Mouse (Mus musculus): Measurements from ENCODE around the gene Leo1.
"Not testable (repeated sequence)": the region's sequence is repeated elsewhere in the genome, so short reads cannot be mapped to it uniquely, and the experiment has no call there.

Leo1 gene

DNA sequence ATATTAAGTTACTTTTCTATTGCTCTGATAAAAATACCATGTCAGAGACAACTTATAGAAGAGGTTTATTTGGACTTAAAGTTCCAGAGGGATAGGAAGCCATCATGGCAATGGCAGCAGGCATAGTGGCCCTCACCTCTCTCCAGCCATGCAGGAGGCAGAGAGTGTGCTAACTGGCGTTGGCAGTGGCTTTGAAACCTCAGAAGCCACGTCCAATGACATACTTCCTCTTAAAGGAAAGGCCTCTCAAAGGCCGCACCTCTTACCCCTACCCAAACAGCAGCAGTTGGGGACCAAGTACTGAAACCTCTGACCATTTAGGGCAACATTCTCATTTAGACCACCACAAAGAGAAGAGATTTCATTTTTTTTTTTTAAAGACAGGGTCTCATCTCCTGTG lies 35.9 kb downstream of the Leo1 start:
- no peak for DNase-seq

DNA sequence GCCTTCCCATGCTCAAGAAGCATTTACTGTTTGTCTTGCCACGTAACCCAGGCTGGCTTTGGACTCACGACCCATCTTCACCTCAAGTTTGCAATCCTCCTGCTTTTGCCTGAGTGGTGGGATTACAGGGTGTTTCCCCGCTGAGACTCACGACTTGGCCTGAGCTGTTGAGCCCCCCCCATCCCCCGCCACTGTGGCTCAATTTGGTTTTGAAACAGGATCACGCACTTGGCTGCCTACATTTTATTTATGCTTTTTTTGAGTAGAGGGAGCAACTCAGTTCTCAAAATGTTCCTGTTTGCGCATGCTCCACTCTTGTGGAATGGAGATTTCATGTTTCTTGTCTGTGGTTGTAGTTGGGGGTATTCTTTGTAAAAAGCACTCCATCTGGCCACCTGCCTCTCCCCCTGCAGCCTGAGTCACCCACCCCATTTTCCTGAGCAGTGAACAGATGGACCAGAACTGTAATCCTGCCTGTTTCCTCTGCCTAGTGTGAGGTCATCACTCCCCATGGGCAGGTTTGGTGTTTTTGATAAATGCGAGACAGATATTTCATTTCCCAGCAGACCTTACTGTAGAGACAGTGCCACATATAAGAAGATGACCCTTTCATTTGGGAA lies 37.9 kb downstream of the Leo1 start:
- DNase-seq = no peak

DNA sequence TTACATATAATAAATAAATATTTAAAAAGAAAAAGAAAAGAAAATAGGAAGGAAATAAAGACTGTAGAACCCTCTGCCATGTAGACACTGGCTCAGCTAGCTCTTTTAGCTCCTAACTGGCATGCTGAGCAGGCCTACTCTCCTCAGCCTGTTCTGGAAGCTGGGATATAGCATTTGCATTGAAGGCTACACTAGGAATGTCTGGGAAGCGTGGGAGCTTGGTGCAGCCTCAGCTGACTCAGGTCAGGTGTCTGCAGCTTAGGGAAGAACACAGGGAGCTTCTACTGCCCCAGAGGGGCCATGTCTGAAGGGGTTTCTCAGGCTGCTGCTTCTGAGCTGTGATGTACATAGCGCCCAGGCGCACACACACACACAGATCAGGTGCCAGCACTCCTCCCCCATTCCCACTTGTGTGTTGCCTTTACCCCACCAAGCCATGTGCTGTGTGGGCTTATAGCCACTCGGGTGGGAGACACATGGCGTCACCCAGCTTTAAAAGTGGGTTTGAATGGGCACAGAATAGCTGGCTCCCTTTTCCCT lies 39.3 kb downstream of the Leo1 start:
- DNase-seq = no peak

DNA sequence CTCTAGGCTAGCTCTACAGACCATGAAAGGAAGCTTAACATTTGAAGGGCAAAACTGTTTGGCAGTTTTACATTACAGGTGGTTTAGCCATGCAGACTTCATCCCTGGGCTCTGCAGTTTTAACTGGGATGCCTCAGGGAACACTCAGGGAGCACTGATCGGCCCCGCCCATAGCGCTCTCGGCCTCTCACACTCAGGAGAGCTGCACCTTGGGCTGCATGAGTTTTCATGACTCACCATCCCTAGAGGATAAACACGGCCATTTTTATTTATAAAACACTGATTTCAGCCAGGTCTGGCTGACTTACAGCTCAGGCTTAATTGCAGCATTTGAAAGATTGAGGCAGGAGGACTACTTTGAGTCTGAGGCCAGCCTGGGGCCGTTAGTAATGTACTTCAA lies 43.9 kb downstream of the Leo1 start:
- DNase-seq = no peak

DNA sequence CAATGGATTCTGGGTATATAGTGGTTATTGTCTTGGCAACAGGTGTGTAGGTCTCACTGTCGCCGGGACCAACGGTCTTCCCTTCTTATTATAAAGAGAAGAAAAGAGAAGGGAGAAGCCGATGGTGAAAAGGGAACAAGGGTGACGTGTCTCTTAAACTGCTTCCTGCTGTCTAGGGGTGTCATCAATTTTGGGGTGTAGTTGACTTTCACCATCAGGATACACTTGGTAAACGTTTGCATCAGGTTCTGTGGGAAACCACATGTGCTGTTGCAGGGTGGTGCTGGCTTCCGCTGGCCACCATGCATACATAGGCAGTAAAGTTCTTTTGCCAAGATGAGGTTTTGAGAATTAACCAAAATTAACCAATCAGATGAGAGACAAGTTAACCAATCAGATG lies 46.9 kb downstream of the Leo1 start:
- not testable (repeated sequence) for DNase-seq

DNA sequence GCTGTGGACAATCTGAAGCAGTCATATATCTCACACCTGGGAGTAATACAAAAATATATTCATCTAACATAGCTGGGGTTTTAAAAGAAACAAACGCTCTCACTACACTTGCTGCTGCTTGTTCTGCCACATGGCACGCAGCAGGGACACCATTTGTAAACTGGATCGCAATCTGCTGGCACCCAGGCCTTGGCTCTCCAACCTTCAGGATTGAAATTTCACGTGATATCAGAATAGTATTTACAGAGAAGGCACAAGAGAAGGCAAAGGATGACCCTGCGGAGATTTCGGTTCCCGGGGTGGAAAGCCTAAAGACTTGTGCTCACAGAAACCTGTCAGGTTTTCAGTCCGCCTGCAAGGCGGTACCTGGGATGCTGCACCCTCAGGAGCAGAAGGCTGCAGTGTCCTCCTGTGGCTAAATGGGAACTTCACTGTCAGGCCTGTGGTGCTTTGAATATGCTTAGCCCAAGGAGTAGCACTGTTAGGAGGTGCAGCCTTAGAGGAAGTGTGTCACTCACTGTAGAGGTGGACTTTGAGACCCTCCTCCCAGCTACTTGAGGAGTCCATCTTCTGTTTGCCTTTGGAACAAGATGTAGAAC lies 53.2 kb downstream of the Leo1 start:
- DNase-seq = no peak

DNA sequence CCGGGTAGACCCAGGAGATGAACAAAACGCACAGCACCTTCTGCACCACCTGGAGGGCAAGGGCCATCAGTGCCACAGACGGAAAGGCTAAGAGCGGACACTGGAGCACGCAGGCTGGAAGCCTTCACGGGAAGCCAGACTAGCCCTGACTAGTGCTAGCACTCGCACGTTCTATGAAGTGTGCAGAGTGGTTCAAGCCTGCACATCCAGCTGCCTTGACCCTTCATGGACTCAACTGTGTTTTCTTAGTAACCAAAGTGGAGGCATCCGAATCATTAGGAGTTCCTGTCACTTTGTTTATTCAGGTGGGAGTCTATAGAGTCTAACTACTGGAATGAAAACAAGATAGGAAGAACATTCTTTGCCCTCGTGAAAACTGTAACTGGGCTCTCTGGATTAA lies 54.6 kb downstream of the Leo1 start:
- DNase-seq = no peak

DNA sequence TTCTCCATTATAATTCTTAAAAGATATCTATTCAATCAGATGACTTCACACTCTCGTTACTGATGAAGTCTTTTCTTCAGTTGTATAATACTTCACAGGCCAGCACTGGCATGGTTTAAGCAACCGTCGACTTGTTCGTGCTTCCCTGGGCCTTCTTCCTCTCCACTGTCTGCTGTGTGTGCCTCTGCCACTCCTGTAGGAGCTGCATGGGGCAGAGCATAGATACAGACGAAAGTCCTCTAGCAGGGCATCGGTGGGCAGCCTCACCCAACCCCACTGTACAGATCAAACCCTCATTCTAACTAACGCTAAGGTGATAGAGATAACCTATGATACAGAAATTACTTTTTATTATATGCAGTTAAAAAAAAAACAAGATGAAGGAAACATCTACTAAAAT lies 57.2 kb downstream of the Leo1 start:
- DNase-seq = no peak

DNA sequence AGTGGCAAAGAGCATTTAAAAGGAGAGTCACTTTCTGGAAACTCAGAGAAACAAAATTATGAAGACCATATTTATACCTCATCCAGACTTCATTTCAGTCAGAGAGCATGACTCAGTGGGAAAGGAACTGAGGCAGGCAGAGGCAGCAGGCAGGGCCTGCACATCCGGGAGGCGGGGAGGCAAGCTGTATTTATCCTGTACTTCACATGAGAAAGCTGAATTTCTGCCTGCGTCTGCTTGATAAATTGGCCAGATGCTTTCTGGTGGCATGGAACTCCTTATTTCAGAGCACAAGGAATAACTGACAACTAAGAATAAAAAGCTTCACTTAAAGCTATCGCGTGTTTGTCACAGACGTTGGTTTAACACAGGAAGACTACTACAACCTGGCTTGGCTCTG lies 63.0 kb downstream of the Leo1 start:
- DNase-seq = no peak

DNA sequence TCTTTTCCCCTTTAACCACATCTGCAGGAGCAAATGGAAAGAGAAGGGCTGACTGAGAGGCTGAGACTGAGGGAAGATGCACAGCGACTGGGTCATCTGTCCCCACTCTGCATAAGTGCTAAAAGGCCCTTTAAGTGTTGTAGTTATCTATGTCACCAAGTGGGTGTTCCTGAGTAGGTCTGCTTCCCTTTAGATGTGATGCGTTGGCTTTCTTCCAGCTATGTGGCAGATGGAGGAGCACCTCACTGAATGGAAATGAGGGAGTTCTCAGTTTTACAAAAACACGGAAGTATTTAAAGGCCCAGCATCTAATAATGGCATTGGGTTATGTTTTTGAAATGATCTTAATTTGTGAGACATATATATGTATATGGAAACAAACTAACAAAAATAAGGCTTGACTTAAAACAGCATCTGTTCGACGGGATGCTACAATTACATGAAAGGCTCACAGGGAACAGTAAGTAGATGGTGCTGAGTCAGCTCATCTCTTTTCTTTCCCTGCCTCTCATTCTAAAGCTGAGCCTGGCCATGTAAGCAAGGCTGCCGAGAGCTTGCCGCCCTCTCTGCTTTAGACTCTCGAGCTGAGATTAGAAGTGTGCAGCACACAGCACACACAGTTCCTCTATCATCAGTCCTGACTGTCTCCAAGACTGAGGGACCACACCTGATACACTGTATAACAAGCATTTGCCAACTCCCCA lies 70.1 kb downstream of the Leo1 start:
- DNase-seq = no peak

DNA sequence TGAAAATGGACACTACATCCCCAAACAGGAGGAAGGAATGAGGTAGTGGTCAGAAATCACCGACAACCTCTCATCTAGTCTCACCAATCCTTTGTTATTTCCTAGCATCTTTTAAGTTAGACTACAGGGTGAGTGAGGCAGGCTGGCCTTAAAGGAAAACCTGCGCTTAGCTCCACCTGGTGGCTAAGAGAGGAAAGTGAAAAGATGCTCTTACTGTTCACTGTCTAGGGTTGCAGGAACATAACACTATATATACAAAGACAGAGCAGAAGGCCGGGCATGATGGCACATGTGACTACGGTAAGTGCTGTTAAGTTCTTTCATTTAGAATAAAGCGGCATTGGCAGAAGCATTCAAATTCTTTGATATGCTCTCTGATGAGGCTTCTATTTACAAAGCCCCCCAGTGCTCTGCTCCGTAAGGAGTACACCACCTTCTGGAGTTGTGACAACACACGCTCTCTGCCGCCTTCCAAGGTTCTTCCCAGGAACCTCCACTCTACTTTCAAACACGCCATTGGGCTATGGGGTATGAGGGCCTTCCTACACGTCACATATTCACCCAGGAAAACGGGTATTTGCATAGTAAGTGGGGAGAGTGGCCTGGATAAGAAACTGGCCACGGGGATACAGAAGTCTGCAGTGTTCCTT lies 74.3 kb downstream of the Leo1 start:
- peak in 1 of 2 experiments; percentile 37 for DNase-seq

Data from lung, adult 18-20 months (tissue).